Mouse (Mus musculus) intestine, embryonic 15.5 days (tissue): ENCODE measurements around the gene Zdhhc14. TPM values are rescaled to one million over a fixed set of nuclear protein-coding genes. Genes with fewer than 3 reads are reported as not detected.

Experiments used
- ATAC-seq: fragments of 200-750 bp; cut with Nextera tagmentation; 2 replicates; pipeline ENCODE4 v1.8.0; 2017; ENCODE audit warnings: moderate TSS enrichment, moderate library complexity
- H3K27ac ChIP-seq: fragments of 300-500 bp; sonication (generic); 2 replicates; pipeline ENCODE4 v1.5.1; 2015; ENCODE audit warnings: mild to moderate bottlenecking, inconsistent platforms
- H3K27me3 ChIP-seq: fragments of 300-500 bp; sonication (generic); replicated peaks from 2 replicates; pipeline ENCODE4 v1.6.1; 2015; ENCODE audit warnings: inconsistent platforms
- H3K36me3 ChIP-seq: fragments of 300-500 bp; sonication (generic); 2 replicates; pipeline ENCODE4 v1.6.1; 2015; ENCODE audit warnings: inconsistent platforms
- H3K4me1 ChIP-seq: fragments of 300-500 bp; sonication (generic); replicated peaks from 2 replicates; pipeline ENCODE4 v1.6.1; 2015; ENCODE audit warnings: inconsistent platforms
- H3K4me2 ChIP-seq: fragments of 300-500 bp; sonication (generic); replicated peaks from 2 replicates; pipeline ENCODE4 v1.6.1; 2015; ENCODE audit warnings: mild to moderate bottlenecking, inconsistent platforms
- H3K4me3 ChIP-seq: fragments of 300-500 bp; sonication (generic); replicated peaks from 2 replicates; pipeline ENCODE4 v1.5.1; 2015; ENCODE audit warnings: inconsistent platforms
- H3K9ac ChIP-seq: fragments of 300-500 bp; sonication (generic); 2 replicates; pipeline ENCODE4 v1.6.1; 2015; ENCODE audit warnings: inconsistent platforms
- H3K9me3 ChIP-seq: fragments of 300-500 bp; sonication (generic); 2 replicates; pipeline ENCODE4 v1.6.1; 2016; ENCODE audit warnings: inconsistent platforms
- WGBS: fragments of 180-500 bp; shearing (Covaris S2); methylation state at CpG from one replicate; pipeline ENCODE4 v1.1.7; 2015; 5-methylcytosine and 5-hydroxymethylcytosine counted together
- polyA plus RNA-seq: library from polyadenylated mRNA; unstranded; fragments of >200 nt; fragmentation: Nextera tagmentation; extraction: Ambion mirVana; gene quantifications from 2 replicates; pipeline ENCODE4 v1.2.1, GENCODE M21; 2015

Gene Zdhhc14
- polyA plus RNA-seq, 1 experiment from 2014 or later, result 2.5 TPM

- H3K27ac ChIP-seq, result no peak overlapping the region
- 68% methylated on average over 8 of the region's 8 CpGs for WGBS
- no peaks in the 10 kb centered on the region for H3K9me3 ChIP-seq
- H3K27me3 ChIP-seq, result no peaks in the 10 kb centered on the region
- H3K4me1 ChIP-seq, result no peaks in the 10 kb centered on the region
- no peak overlapping the region for H3K4me2 ChIP-seq
- no peaks in the 10 kb centered on the region for H3K36me3 ChIP-seq
- no peak overlapping the region for H3K4me3 ChIP-seq
- ATAC-seq, result no peak
- no peak overlapping the region for H3K9ac ChIP-seq
Observed at GRCm38 (mm10) chr17:5660317-5661080, 168.1 kb downstream of the Zdhhc14 start.

GRCm38 (mm10) chr17:5666652-5667051, 174.3 kb downstream of the Zdhhc14 start:
- no peak overlapping the region for H3K9ac ChIP-seq
- H3K9me3 ChIP-seq, result no peaks in the 10 kb centered on the region
- no peak overlapping the region for H3K4me2 ChIP-seq
- no peaks in the 10 kb centered on the region for H3K27me3 ChIP-seq
- H3K4me1 ChIP-seq, result no peaks in the 10 kb centered on the region
- H3K27ac ChIP-seq, result no peak overlapping the region
- ATAC-seq, result no peak
- WGBS, result 75% methylated on average over 8 of the region's 8 CpGs
- H3K36me3 ChIP-seq, result no peaks in the 10 kb centered on the region
- no peak overlapping the region for H3K4me3 ChIP-seq

GRCm38 (mm10) chr17:5668456-5668855, 176.1 kb downstream of the Zdhhc14 start:
- no peak overlapping the region for H3K4me2 ChIP-seq
- no peak overlapping the region for H3K4me3 ChIP-seq
- no peak overlapping the region for H3K9ac ChIP-seq
- H3K27ac ChIP-seq, result no peak overlapping the region
- ATAC-seq, result no peak
- H3K27me3 ChIP-seq, result no peaks in the 10 kb centered on the region
- H3K4me1 ChIP-seq, result no peaks in the 10 kb centered on the region
- H3K9me3 ChIP-seq, result no peaks in the 10 kb centered on the region
- WGBS, result 32% methylated on average over 3 of the region's 3 CpGs
- H3K36me3 ChIP-seq, result no peaks in the 10 kb centered on the region

DNA sequence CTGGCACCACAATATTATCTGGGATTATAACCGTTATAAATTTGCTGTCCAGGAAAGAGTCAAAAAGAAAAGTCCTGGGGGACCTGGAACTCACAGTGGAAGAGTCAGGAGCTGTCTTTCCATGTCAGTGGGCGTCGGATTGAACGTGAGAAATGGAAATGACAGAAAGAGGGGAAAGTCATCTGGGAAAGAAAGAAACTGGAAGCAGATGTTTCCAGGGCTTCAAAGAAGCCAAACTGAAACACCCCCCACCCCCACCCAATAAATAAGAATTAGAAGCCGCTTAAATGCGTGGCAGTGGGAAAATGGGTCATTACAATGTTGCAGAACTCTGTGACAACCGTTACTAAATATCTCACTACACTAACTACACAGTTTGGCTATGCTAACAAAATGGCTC, 176.6 kb downstream of the Zdhhc14 start:
- no peak for ATAC-seq
- no peak overlapping the region for H3K9ac ChIP-seq
- H3K9me3 ChIP-seq, result no peaks in the 10 kb centered on the region
- no peak overlapping the region for H3K4me3 ChIP-seq
- 84% methylated on average over 7 of the region's 7 CpGs for WGBS
- no peak overlapping the region for H3K4me2 ChIP-seq
- H3K27me3 ChIP-seq, result no peaks in the 10 kb centered on the region
- H3K27ac ChIP-seq, result no peak overlapping the region
- H3K4me1 ChIP-seq, result no peaks in the 10 kb centered on the region
- H3K36me3 ChIP-seq, result no peaks in the 10 kb centered on the region

- no peak overlapping the region for H3K4me2 ChIP-seq
- no peak for ATAC-seq
- no peaks in the 10 kb centered on the region for H3K36me3 ChIP-seq
- no peak overlapping the region for H3K9ac ChIP-seq
- H3K27ac ChIP-seq, result no peak overlapping the region
- no peaks in the 10 kb centered on the region for H3K4me1 ChIP-seq
- WGBS, result 78% methylated on average over 8 of the region's 8 CpGs
- H3K27me3 ChIP-seq, result no peaks in the 10 kb centered on the region
- H3K4me3 ChIP-seq, result no peak overlapping the region
- H3K9me3 ChIP-seq, result no peaks in the 10 kb centered on the region
Observed at GRCm38 (mm10) chr17:5675951-5676350, 183.6 kb downstream of the Zdhhc14 start.

GRCm38 (mm10) chr17:5679315-5679714, 187.0 kb downstream of the Zdhhc14 start:
- no peaks in the 10 kb centered on the region for H3K27me3 ChIP-seq
- H3K4me3 ChIP-seq, result no peak overlapping the region
- H3K4me1 ChIP-seq, result no peaks in the 10 kb centered on the region
- H3K36me3 ChIP-seq, result no peaks in the 10 kb centered on the region
- no peak overlapping the region for H3K9ac ChIP-seq
- ATAC-seq, result no peak
- whole genome bisulfite sequencing, result 36% methylated on average over 1 of the region's 1 CpGs
- H3K27ac ChIP-seq, result no peak overlapping the region
- H3K4me2 ChIP-seq, result no peak overlapping the region
- H3K9me3 ChIP-seq, result no peaks in the 10 kb centered on the region

DNA sequence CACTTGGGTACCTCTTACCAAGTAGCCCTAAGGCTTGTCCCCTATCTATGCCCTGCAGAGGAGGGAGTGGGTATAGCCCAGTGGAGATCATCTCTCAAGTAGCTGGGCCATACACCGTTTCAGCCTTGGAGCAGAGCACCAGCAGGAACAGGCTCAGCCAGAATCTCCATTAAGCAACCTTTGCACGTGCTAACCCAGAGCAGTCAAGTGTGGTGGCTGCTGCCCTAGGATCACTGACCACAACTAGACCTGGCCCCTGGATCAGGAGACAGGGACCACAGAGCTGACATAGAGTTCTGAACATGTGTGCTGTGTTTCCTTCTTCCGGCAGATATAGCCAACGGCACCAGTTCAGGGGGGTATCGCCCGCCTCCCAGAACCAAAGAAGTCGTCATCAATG, 193.0 kb downstream of the Zdhhc14 start:
- no peak overlapping the region for H3K4me2 ChIP-seq
- no peaks in the 10 kb centered on the region for H3K4me1 ChIP-seq
- no peak overlapping the region for H3K9ac ChIP-seq
- no peak overlapping the region for H3K4me3 ChIP-seq
- H3K27ac ChIP-seq, result no peak overlapping the region
- no peaks in the 10 kb centered on the region for H3K27me3 ChIP-seq
- WGBS, result 94% methylated on average over 7 of the region's 7 CpGs
- H3K36me3 ChIP-seq, result no peaks in the 10 kb centered on the region
- no peaks in the 10 kb centered on the region for H3K9me3 ChIP-seq
- ATAC-seq, result no peak

DNA sequence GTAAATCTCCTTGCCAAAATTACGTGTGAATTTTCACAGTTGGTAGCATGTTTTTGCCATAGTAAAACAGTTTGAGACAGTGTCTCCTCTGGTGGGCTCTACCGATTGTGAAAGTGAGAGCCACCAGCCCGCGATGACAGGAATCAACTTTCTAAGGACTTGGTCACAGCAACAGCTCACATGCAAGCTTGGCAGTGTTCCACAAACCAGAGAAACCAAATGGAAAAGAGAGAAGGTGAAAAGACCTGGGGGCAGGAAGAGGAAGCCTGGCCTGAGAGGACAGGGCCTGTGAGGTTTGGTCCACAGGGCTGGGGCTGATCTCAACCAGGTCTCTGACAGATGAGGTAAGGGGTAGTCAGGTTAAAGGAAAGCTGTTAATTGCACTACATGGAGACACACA, 195.5 kb downstream of the Zdhhc14 start:
- 0 out of 2 replicates have a peak, but pooled peaks cover 3% of the 10 kb centered on the region for H3K4me1 ChIP-seq
- no peaks in the 10 kb centered on the region for H3K36me3 ChIP-seq
- no peak overlapping the region for H3K4me2 ChIP-seq
- no peak overlapping the region for H3K9ac ChIP-seq
- no peaks in the 10 kb centered on the region for H3K9me3 ChIP-seq
- no peaks in the 10 kb centered on the region for H3K27me3 ChIP-seq
- ATAC-seq, result no peak
- no peak overlapping the region for H3K4me3 ChIP-seq
- no peak overlapping the region for H3K27ac ChIP-seq
- 86% methylated on average over 4 of the region's 4 CpGs for WGBS

GRCm38 (mm10) chr17:5688222-5688621, 195.9 kb downstream of the Zdhhc14 start:
- H3K4me1 ChIP-seq, result peaks cover 6% of the 10 kb centered on the region; the same call in 1 of the 2 replicates
- WGBS, result 83% methylated on average over 2 of the region's 2 CpGs
- H3K4me2 ChIP-seq, result no peak overlapping the region
- H3K4me3 ChIP-seq, result no peak overlapping the region
- no peaks in the 10 kb centered on the region for H3K27me3 ChIP-seq
- no peak for ATAC-seq
- H3K9me3 ChIP-seq, result no peaks in the 10 kb centered on the region
- no peak overlapping the region for H3K9ac ChIP-seq
- H3K36me3 ChIP-seq, result no peaks in the 10 kb centered on the region
- no peak overlapping the region for H3K27ac ChIP-seq

DNA sequence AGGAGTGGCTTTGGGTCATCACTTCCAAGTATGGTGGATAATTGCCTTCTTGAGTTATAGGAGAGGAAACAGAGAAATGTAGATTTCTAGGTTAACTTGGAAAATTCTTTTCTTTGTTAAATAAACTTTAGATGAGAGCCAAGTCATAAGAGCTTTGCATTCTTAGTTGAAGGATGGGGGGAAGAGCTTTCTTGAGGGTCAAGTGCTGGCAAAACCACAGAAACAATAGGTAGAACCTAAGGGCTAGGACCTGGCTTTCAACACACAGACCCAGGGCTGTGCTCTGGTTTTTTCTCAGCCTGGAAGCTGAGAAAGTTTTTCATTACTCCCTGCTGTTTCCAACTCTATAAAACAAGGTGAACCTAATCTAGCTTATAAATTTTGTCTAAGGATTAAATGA, 196.3 kb downstream of the Zdhhc14 start:
- Histone ChIP-seq H3K4me1 (peaks cover 6% of the 10 kb centered on the region; the same call in 1 of the 2 replicates), H3K4me3 (no peak overlapping the region), H3K36me3 (no peaks in the 10 kb centered on the region), H3K27ac (no peak overlapping the region), H3K4me2 (no peak overlapping the region), H3K27me3 (no peaks in the 10 kb centered on the region), H3K9me3 (no peaks in the 10 kb centered on the region), H3K9ac (no peak overlapping the region)
- no peak for ATAC-seq

GRCm38 (mm10) chr17:5690746-5691535, 198.6 kb downstream of the Zdhhc14 start:
- no peaks in the 10 kb centered on the region for H3K9me3 ChIP-seq
- no peak overlapping the region for H3K4me2 ChIP-seq
- H3K4me3 ChIP-seq, result no peak overlapping the region
- no peak overlapping the region for H3K9ac ChIP-seq
- ATAC-seq, result no peak
- no peaks in the 10 kb centered on the region for H3K27me3 ChIP-seq
- peaks cover 6% of the 10 kb centered on the region; the same call in 1 of the 2 replicates for H3K4me1 ChIP-seq
- H3K27ac ChIP-seq, result no peak overlapping the region
- no peaks in the 10 kb centered on the region for H3K36me3 ChIP-seq
- 76% methylated on average over 8 of the region's 8 CpGs for WGBS

DNA sequence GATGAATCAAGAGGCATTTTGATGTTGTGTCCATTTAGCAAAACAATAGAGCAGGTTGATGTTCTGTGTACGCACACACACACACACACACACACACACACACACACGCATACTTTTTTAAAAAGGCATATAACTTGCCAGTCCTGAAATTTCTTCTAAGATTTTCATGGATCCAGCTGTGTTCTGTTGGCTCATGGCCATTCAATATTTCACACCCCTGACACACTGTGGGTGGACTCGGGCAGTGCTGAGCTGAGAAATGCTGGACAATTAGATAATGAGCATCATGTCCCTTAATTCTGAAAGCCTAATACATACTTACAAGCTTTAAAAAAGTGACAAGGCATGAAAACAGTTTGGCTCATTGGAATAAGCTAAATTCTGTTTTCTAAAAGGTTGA, 200.3 kb downstream of the Zdhhc14 start:
- Histone ChIP-seq H3K4me1 (peaks cover 6% of the 10 kb centered on the region; the same call in 1 of the 2 replicates), H3K27me3 (no peaks in the 10 kb centered on the region), H3K4me2 (no peak overlapping the region), H3K4me3 (no peak overlapping the region), H3K9me3 (no peaks in the 10 kb centered on the region), H3K36me3 (no peaks in the 10 kb centered on the region), H3K27ac (no peak overlapping the region), H3K9ac (no peak overlapping the region)
- no peak for ATAC-seq
- WGBS, result 60% methylated on average over 3 of the region's 3 CpGs
